Mouse (Mus musculus): ENCODE measurements around the gene Dapp1. TPM values are rescaled to one million over a fixed set of nuclear protein-coding genes. Genes with fewer than 3 reads are reported as not detected.

Gene Dapp1
- polyA plus RNA-seq, 1 experiment from 2014 or later = 12.0 TPM

DNA sequence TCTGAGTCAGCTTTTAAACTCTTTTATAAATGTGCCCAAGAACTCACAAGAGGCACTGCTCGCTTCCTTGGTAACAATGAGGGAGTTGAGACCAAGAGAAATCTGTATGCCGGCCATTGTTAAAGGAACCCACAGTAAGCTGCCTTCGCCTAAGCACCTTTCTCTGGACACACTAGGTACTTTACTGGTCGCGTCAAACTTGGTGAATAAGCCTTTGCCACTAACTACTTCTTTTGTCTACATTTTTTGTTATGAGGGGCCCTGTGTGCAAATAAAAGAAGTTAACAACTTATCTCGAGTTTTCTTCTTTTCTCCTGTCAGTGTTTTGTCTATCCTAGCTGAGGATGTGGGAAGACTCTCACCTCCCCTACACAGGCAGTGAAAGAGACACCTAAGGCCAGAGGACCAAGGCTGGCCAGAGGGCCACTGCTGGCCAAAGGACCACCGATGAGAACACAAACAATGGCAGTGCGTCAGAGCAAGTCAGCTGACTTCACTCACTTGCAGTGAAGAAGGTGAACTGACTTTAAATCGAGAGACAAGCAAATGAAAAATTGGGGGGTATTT is 18.0 kb upstream of the Dapp1 start:
- 72% methylated on average over 9 of the region's 9 CpGs for WGBS
- Histone ChIP-seq H3K27ac (ENCODE audit: low read length) (no peak overlapping the region), H3K4me3 (ENCODE audit: low read depth, low read length) (no peak overlapping the region), H3K9me3 (ENCODE audit: control insufficient read depth, low read depth, low read length) (no peaks in the 10 kb centered on the region), H3K36me3 (ENCODE audit: control insufficient read depth, insufficient read depth, low read length) (no peaks in the 10 kb centered on the region), H3K4me2 (replicated peaks; ENCODE audit: low read depth, low read length) (no peak overlapping the region), H3K4me1 (ENCODE audit: control insufficient read depth, insufficient read depth, low read length) (peaks cover 4% of the 10 kb centered on the region; the same call in 1 of the 2 replicates), H3K27me3 (ENCODE audit: control insufficient read depth, insufficient read depth, low read length) (no peaks in the 10 kb centered on the region), H3K9ac (replicated peaks; ENCODE audit: low read depth, low read length) (no peak overlapping the region)
- ATAC-seq (ENCODE audit: insufficient number of reproducible peaks, insufficient read depth, low FRiP score, low read depth) = no peak

GRCm38 (mm10) chr3:137998491-137999223 is 17.3 kb upstream of the Dapp1 start:
- Histone ChIP-seq H3K36me3 (ENCODE audit: control insufficient read depth, insufficient read depth, low read length) (no peaks in the 10 kb centered on the region), H3K4me2 (replicated peaks; ENCODE audit: low read depth, low read length) (no peak overlapping the region), H3K4me3 (ENCODE audit: low read depth, low read length) (no peak overlapping the region), H3K27me3 (ENCODE audit: control insufficient read depth, insufficient read depth, low read length) (no peaks in the 10 kb centered on the region), H3K9me3 (ENCODE audit: control insufficient read depth, low read depth, low read length) (no peaks in the 10 kb centered on the region), H3K9ac (replicated peaks; ENCODE audit: low read depth, low read length) (no peak overlapping the region), H3K27ac (ENCODE audit: low read length) (no peak overlapping the region), H3K4me1 (ENCODE audit: control insufficient read depth, insufficient read depth, low read length) (peaks cover 4% of the 10 kb centered on the region; the same call in 1 of the 2 replicates)
- WGBS = 68% methylated on average over 14 of the region's 14 CpGs
- ATAC-seq (ENCODE audit: insufficient number of reproducible peaks, insufficient read depth, low FRiP score, low read depth) = no peak

- no peak for ATAC-seq (ENCODE audit: insufficient number of reproducible peaks, insufficient read depth, low FRiP score, low read depth)
- H3K9me3 ChIP-seq (ENCODE audit: control insufficient read depth, low read depth, low read length) = no peaks in the 10 kb centered on the region
- H3K4me3 ChIP-seq (ENCODE audit: low read depth, low read length) = no peak overlapping the region
- 77% methylated on average over 7 of the region's 7 CpGs for WGBS
- no peak overlapping the region for H3K9ac ChIP-seq (replicated peaks; ENCODE audit: low read depth, low read length)
- no peaks in the 10 kb centered on the region for H3K27me3 ChIP-seq (ENCODE audit: control insufficient read depth, insufficient read depth, low read length)
- no peaks in the 10 kb centered on the region for H3K36me3 ChIP-seq (ENCODE audit: control insufficient read depth, insufficient read depth, low read length)
- H3K4me2 ChIP-seq (replicated peaks; ENCODE audit: low read depth, low read length) = no peak overlapping the region
- H3K4me1 ChIP-seq (ENCODE audit: control insufficient read depth, insufficient read depth, low read length) = peaks cover 2% of the 10 kb centered on the region; the same call in 1 of the 2 replicates
- H3K27ac ChIP-seq (ENCODE audit: low read length) = no peak overlapping the region
Observed at GRCm38 (mm10) chr3:137995486-137995885, 14.1 kb upstream of the Dapp1 start.

DNA sequence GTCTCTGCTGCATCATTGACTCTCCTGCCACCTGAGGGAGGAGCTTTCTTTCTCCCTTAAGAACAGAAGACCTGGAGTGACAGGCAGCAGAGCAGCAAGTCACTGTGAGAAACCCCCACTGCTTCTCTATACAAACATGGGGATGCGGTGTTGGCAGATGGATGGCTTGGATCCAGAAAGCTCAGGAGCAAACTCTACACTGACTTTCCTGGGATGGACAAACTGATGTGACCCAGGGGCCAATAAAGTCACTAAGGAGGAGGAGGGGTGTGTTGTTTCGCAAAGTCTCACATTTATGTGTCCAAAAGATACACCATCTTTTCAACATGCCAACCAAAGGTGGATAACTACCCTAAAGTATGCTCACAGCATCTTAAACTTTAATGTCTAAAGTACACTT is 12.9 kb upstream of the Dapp1 start:
- Histone ChIP-seq H3K4me2 (replicated peaks; ENCODE audit: low read depth, low read length) (no peak overlapping the region), H3K27ac (ENCODE audit: low read length) (no peak overlapping the region), H3K9ac (replicated peaks; ENCODE audit: low read depth, low read length) (no peak overlapping the region), H3K4me1 (ENCODE audit: control insufficient read depth, insufficient read depth, low read length) (no peaks in the 10 kb centered on the region), H3K9me3 (ENCODE audit: control insufficient read depth, low read depth, low read length) (no peaks in the 10 kb centered on the region), H3K27me3 (ENCODE audit: control insufficient read depth, insufficient read depth, low read length) (no peaks in the 10 kb centered on the region), H3K4me3 (ENCODE audit: low read depth, low read length) (no peak overlapping the region), H3K36me3 (ENCODE audit: control insufficient read depth, insufficient read depth, low read length) (no peaks in the 10 kb centered on the region)
- no peak for ATAC-seq (ENCODE audit: insufficient number of reproducible peaks, insufficient read depth, low FRiP score, low read depth)
- 62% methylated on average over 2 of the region's 2 CpGs for WGBS

- no peak for ATAC-seq (ENCODE audit: insufficient number of reproducible peaks, insufficient read depth, low FRiP score, low read depth)
- Histone ChIP-seq H3K9ac (replicated peaks; ENCODE audit: low read depth, low read length) (no peak overlapping the region), H3K4me2 (replicated peaks; ENCODE audit: low read depth, low read length) (no peak overlapping the region), H3K4me3 (ENCODE audit: low read depth, low read length) (no peak overlapping the region), H3K4me1 (ENCODE audit: control insufficient read depth, insufficient read depth, low read length) (no peaks in the 10 kb centered on the region), H3K9me3 (ENCODE audit: control insufficient read depth, low read depth, low read length) (no peaks in the 10 kb centered on the region), H3K27ac (ENCODE audit: low read length) (no peak overlapping the region), H3K27me3 (ENCODE audit: control insufficient read depth, insufficient read depth, low read length) (no peaks in the 10 kb centered on the region), H3K36me3 (ENCODE audit: control insufficient read depth, insufficient read depth, low read length) (no peaks in the 10 kb centered on the region)
- WGBS = 76% methylated on average over 5 of the region's 5 CpGs
Observed at GRCm38 (mm10) chr3:137992366-137992765, 11.0 kb upstream of the Dapp1 start.

- no peak overlapping the region for H3K27ac ChIP-seq (ENCODE audit: low read length)
- 19% methylated on average over 11 of the region's 11 CpGs for WGBS
- ATAC-seq (ENCODE audit: insufficient number of reproducible peaks, insufficient read depth, low FRiP score, low read depth) = peak; percentile 87
- H3K9ac ChIP-seq (replicated peaks; ENCODE audit: low read depth, low read length) = no peak overlapping the region
- H3K4me1 ChIP-seq (ENCODE audit: control insufficient read depth, insufficient read depth, low read length) = no peaks in the 10 kb centered on the region
- H3K4me2 ChIP-seq (replicated peaks; ENCODE audit: low read depth, low read length) = no peak overlapping the region
- H3K9me3 ChIP-seq (ENCODE audit: control insufficient read depth, low read depth, low read length) = no peaks in the 10 kb centered on the region
- no peaks in the 10 kb centered on the region for H3K27me3 ChIP-seq (ENCODE audit: control insufficient read depth, insufficient read depth, low read length)
- H3K4me3 ChIP-seq (ENCODE audit: low read depth, low read length) = no peak overlapping the region
- H3K36me3 ChIP-seq (ENCODE audit: control insufficient read depth, insufficient read depth, low read length) = no peaks in the 10 kb centered on the region
Observed at GRCm38 (mm10) chr3:137991183-137991582, 9.8 kb upstream of the Dapp1 start.

GRCm38 (mm10) chr3:137989405-137989804 is 8.1 kb upstream of the Dapp1 start:
- Histone ChIP-seq H3K27me3 (ENCODE audit: control insufficient read depth, insufficient read depth, low read length) (no peaks in the 10 kb centered on the region), H3K9me3 (ENCODE audit: control insufficient read depth, low read depth, low read length) (no peaks in the 10 kb centered on the region), H3K36me3 (ENCODE audit: control insufficient read depth, insufficient read depth, low read length) (no peaks in the 10 kb centered on the region), H3K9ac (replicated peaks; ENCODE audit: low read depth, low read length) (no peak overlapping the region), H3K4me3 (ENCODE audit: low read depth, low read length) (no peak overlapping the region), H3K4me1 (ENCODE audit: control insufficient read depth, insufficient read depth, low read length) (no peaks in the 10 kb centered on the region), H3K27ac (ENCODE audit: low read length) (no peak overlapping the region), H3K4me2 (replicated peaks; ENCODE audit: low read depth, low read length) (no peak overlapping the region)
- 96% methylated on average over 9 of the region's 9 CpGs for WGBS
- ATAC-seq (ENCODE audit: insufficient number of reproducible peaks, insufficient read depth, low FRiP score, low read depth) = no peak

DNA sequence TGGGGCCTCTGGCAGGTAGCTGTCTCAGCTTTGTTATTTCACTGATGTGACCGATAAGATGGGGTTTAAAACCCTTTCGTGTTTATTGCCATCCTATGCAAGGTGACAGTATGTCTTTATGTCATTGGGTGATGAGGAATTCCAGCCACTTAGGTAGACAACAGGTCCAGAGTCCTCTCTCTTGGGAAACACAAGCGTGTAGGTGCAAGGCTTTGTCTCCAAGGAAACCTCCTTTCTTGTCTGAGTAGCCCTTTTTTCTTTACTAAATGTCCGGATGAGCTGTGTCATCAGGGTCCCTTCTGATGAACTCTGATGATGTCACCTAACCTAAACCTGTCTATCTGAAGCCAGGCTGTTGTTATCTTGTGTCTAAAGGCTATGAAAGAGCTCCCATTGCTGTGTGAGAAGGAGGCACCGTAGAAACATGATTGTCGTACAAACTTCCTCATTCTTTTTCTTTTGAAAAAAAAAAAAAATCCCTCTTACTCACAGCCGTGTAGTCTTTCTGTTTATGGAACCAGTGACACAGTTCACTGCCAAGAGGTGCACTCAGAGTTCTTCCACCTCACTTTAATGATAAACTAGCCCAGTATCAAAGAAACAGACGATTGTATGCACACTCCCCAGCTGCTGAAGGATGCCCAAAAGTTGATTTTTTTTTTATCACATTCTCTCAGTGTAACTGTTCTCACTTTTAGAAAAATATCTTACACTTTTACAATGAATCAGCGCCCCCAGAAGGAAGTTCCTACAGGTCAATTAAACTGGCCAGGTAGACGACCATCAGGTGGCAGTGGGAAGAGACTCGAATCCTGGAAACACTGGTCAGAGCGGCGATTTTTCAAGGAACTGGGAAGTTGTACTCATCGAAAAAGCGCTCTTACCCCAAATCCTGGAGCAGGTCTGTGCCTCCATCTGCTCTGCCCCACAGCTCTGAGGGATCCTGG is 637 bp downstream of the Dapp1 start:
- WGBS = 19% methylated on average over 15 of the region's 15 CpGs
- H3K4me2 ChIP-seq (replicated peaks; ENCODE audit: low read depth, low read length) = peak overlapping the region; percentile 74
- ATAC-seq (ENCODE audit: insufficient number of reproducible peaks, insufficient read depth, low FRiP score, low read depth) = no peak; the same call in 1 of the 2 replicates
- H3K27me3 ChIP-seq (ENCODE audit: control insufficient read depth, insufficient read depth, low read length) = no peaks in the 10 kb centered on the region
- no peaks in the 10 kb centered on the region for H3K9me3 ChIP-seq (ENCODE audit: control insufficient read depth, low read depth, low read length)
- H3K4me3 ChIP-seq (ENCODE audit: low read depth, low read length) = peak overlapping the region; percentile 44
- no peaks in the 10 kb centered on the region for H3K36me3 ChIP-seq (ENCODE audit: control insufficient read depth, insufficient read depth, low read length)
- H3K27ac ChIP-seq (ENCODE audit: low read length) = peak overlapping the region; percentile 74
- H3K4me1 ChIP-seq (ENCODE audit: control insufficient read depth, insufficient read depth, low read length) = peaks cover 4% of the 10 kb centered on the region
- H3K9ac ChIP-seq (replicated peaks; ENCODE audit: low read depth, low read length) = peak overlapping the region; percentile 32

Data from stomach, embryonic 14.5 days (tissue).